Mouse (Mus musculus) MEL (cell line): ENCODE measurements at regions not wholly inside any gene's neighbourhood (a gene's known extent, or its start where the extent isn't known, plus 50 kb on each side); places are given as distances from the start of the nearest gene placed in this dataset.

Experiments
- DNase-seq: peaks from one replicate; pipeline ENCODE4 v3.0.0; 2011; ENCODE audit warnings: low read depth, low spot score
- H3K27ac ChIP-seq: 2 replicates; pipeline ENCODE4 v1.5.1; 2012; ENCODE audit warnings: low read depth, mild to moderate bottlenecking, control low read depth, low read length, moderate library complexity; ENCODE audit not compliant: control insufficient read depth
- H3K27me3 ChIP-seq, 2 experiments: fragments of 150-350 bp in 1 of 2; sonication (generic) in 1 of 2; 2 replicates each; pipeline ENCODE4 v1.6.1; 2012; ENCODE audit warnings: low read length in 2 of 2, mild to moderate bottlenecking in 2 of 2, improper control_type of control experiment in 1 of 2, moderate library complexity in 1 of 2; ENCODE audit not compliant: insufficient read depth in 2 of 2, control insufficient read depth in 1 of 2
- H3K36me3 ChIP-seq, 2 experiments: 2 replicates each; pipeline ENCODE4 v1.6.1; 2012 to 2014; ENCODE audit warnings: low read length in 2 of 2, improper control_type of control experiment in 1 of 2, inconsistent platforms in 1 of 2, mild to moderate bottlenecking in 1 of 2; ENCODE audit not compliant: insufficient read depth in 2 of 2, control insufficient read depth in 1 of 2
- H3K4me1 ChIP-seq, 2 experiments: fragments of 150-350 bp in 1 of 2; sonication (generic) in 1 of 2; 2 replicates each; pipeline ENCODE4 v1.6.1; 2012; ENCODE audit warnings: low read length in 2 of 2, improper control_type of control experiment in 1 of 2, mild to moderate bottlenecking in 1 of 2; ENCODE audit not compliant: insufficient read depth in 2 of 2, control insufficient read depth in 1 of 2
- H3K4me3 ChIP-seq, 2 experiments: fragments of 150-350 bp in 1 of 2; sonication (generic) in 1 of 2; 2 replicates each; pipeline ENCODE4 v1.5.1; 2012; ENCODE audit warnings: low read depth in 2 of 2, low read length in 2 of 2, mild to moderate bottlenecking in 2 of 2, moderate library complexity in 2 of 2, control low read depth in 1 of 2, improper control_type of control experiment in 1 of 2; ENCODE audit not compliant: control insufficient read depth in 1 of 2, insufficient read depth in 1 of 2
- H3K79me2 ChIP-seq: 2 replicates; pipeline ENCODE4 v1.6.1; 2012; ENCODE audit warnings: mild to moderate bottlenecking, low read length, moderate library complexity; ENCODE audit not compliant: control insufficient read depth, poor library complexity, insufficient read depth
- H3K9ac ChIP-seq: 2 replicates; pipeline ENCODE4 v1.6.1; 2012; ENCODE audit warnings: low read depth, mild to moderate bottlenecking, control low read depth, low read length, moderate library complexity; ENCODE audit not compliant: control insufficient read depth, poor library complexity, severe bottlenecking
- H3K9me3 ChIP-seq: fragments of 150-350 bp; sonication (generic); replicated peaks from 2 replicates; pipeline ENCODE4 v1.6.1; 2012; ENCODE audit warnings: mild to moderate bottlenecking, low read length, improper control_type of control experiment, moderate library complexity; ENCODE audit not compliant: insufficient read depth
- CHD2 ChIP-seq: IDR thresholded peaks from 2 replicates; pipeline ENCODE4 v1.6.1; 2011; ENCODE audit warnings: low read length, improper control_type of control experiment
- ELF1 ChIP-seq: IDR thresholded peaks from 2 replicates; pipeline ENCODE4 v1.6.1; 2014; ENCODE audit warnings: low read depth, mild to moderate bottlenecking, inconsistent platforms, low read length, improper control_type of control experiment, moderate library complexity
- ETS1 ChIP-seq: IDR thresholded peaks from 2 replicates; pipeline ENCODE4 v1.6.1; 2012; ENCODE audit warnings: low read depth, mild to moderate bottlenecking, inconsistent platforms, low read length, improper control_type of control experiment, moderate library complexity
- GATA1 ChIP-seq: IDR thresholded peaks from 2 replicates; pipeline ENCODE4 v1.6.1; 2011; ENCODE audit warnings: low read depth, low read length, improper control_type of control experiment
- HCFC1 ChIP-seq: IDR thresholded peaks from 2 replicates; pipeline ENCODE4 v1.6.1; 2012; ENCODE audit warnings: low read depth, mild to moderate bottlenecking, inconsistent platforms, low read length, improper control_type of control experiment, moderate library complexity
- JUND ChIP-seq: IDR thresholded peaks from 2 replicates; pipeline ENCODE4 v1.6.1; 2011; ENCODE audit warnings: low read depth, mild to moderate bottlenecking, improper control_type of control experiment, low read length
- MAFK ChIP-seq: IDR thresholded peaks from 2 replicates; pipeline ENCODE4 v1.6.1; 2011; ENCODE audit warnings: low read depth, mild to moderate bottlenecking, low read length, improper control_type of control experiment, borderline replicate concordance
- MAX ChIP-seq: IDR thresholded peaks from 2 replicates; pipeline ENCODE4 v1.6.1; 2011; ENCODE audit warnings: low read length, improper control_type of control experiment
- MEF2A ChIP-seq: IDR thresholded peaks from 2 replicates; pipeline ENCODE4 v1.6.1; 2014; ENCODE audit warnings: low read depth, mild to moderate bottlenecking, inconsistent platforms, low read length, improper control_type of control experiment; ENCODE audit not compliant: poor library complexity, insufficient replicate concordance, severe bottlenecking; ENCODE audit errors: extremely low read depth
- MXI1 ChIP-seq: IDR thresholded peaks from 2 replicates; pipeline ENCODE4 v1.6.1; 2011; ENCODE audit warnings: mild to moderate bottlenecking, low read depth, low read length, improper control_type of control experiment
- MYB ChIP-seq: IDR thresholded peaks from 2 replicates; pipeline ENCODE4 v1.6.1; 2011; ENCODE audit warnings: mild to moderate bottlenecking, low read depth, low read length, improper control_type of control experiment
- MYC ChIP-seq: IDR thresholded peaks from 2 replicates; pipeline ENCODE4 v1.6.1; 2011; ENCODE audit warnings: low read depth, mild to moderate bottlenecking, low read length, improper control_type of control experiment, moderate library complexity
- NELFE ChIP-seq: IDR thresholded peaks from 2 replicates; pipeline ENCODE4 v1.6.1; 2011; ENCODE audit warnings: low read depth, low read length, improper control_type of control experiment
- POLR2A ChIP-seq, 2 experiments: IDR thresholded peaks; 2 replicates each; pipeline ENCODE4 v1.6.1; 2011 to 2012; ENCODE audit warnings: low read length in 2 of 2, mild to moderate bottlenecking in 2 of 2, control low read depth in 1 of 2, improper control_type of control experiment in 1 of 2, low read depth in 1 of 2, moderate library complexity in 1 of 2; ENCODE audit not compliant: control insufficient read depth in 1 of 2, insufficient read depth in 1 of 2, poor library complexity in 1 of 2
- POLR2AphosphoS2 ChIP-seq: IDR thresholded peaks from 2 replicates; pipeline ENCODE4 v1.6.1; 2011; ENCODE audit warnings: low read length, improper control_type of control experiment
- RCOR1 ChIP-seq: IDR thresholded peaks from 2 replicates; pipeline ENCODE4 v1.6.1; 2012; ENCODE audit warnings: low read depth, mild to moderate bottlenecking, inconsistent platforms, low read length, improper control_type of control experiment
- SIN3A ChIP-seq: IDR thresholded peaks from 2 replicates; pipeline ENCODE4 v1.6.1; 2012; ENCODE audit warnings: low read length, improper control_type of control experiment, inconsistent platforms
- SMC3 ChIP-seq: IDR thresholded peaks from 2 replicates; pipeline ENCODE4 v1.6.1; 2011; ENCODE audit warnings: low read depth, low read length, improper control_type of control experiment
- TAL1 ChIP-seq: IDR thresholded peaks from 2 replicates; pipeline ENCODE4 v1.6.1; 2012; ENCODE audit warnings: mild to moderate bottlenecking, inconsistent platforms, low read length, moderate library complexity, mixed read lengths
- TCF12 ChIP-seq: IDR thresholded peaks from 2 replicates; pipeline ENCODE4 v1.6.1; 2014; ENCODE audit warnings: low read depth, mild to moderate bottlenecking, inconsistent platforms, low read length, improper control_type of control experiment, moderate library complexity
- USF1 ChIP-seq: IDR thresholded peaks from 2 replicates; pipeline ENCODE4 v1.6.1; 2014; ENCODE audit warnings: low read depth, mild to moderate bottlenecking, inconsistent platforms, low read length, improper control_type of control experiment, moderate library complexity
- ZC3H11A ChIP-seq: IDR thresholded peaks from 2 replicates; pipeline ENCODE4 v1.6.1; 2012; ENCODE audit warnings: low read depth, mild to moderate bottlenecking, inconsistent platforms, low read length, improper control_type of control experiment
- ZMIZ1 ChIP-seq: IDR thresholded peaks from 2 replicates; pipeline ENCODE4 v1.6.1; 2012; ENCODE audit warnings: low read depth, mild to moderate bottlenecking, inconsistent platforms, low read length, improper control_type of control experiment, moderate library complexity
- ZNF384 ChIP-seq: IDR thresholded peaks from 2 replicates; pipeline ENCODE4 v1.6.1; 2012; ENCODE audit warnings: low read depth, mild to moderate bottlenecking, inconsistent platforms, low read length, improper control_type of control experiment

DNA sequence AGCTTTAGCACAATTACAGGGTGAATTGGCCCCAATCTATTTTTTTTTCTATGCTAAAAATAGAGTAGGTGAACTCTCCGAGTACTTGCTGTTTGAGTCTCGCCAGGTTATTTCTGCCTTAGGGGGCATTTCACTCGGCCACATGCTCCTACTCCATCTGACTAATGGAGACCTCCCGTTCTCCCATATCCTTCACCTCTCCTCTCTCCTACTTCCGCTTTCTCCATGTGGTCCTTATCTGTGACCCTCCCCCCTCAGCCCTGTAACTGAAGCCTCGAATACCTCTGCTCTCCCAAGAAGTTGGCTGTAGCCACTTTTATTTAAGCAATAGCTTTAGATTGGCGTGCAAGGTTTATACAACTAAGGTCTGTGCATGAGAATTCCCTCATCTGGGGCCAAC, 111.1 kb upstream of the Gm3448 start:
- DNase-seq = peak; percentile 34
- Histone ChIP-seq H3K36me3 (peaks cover 0 to 4% of the 10 kb centered on the region in 2 experiments; a peak in 2 of 4 replicates), H3K9me3 (no peaks in the 10 kb centered on the region), H3K4me3 (no peak overlapping the region), H3K79me2 (no peaks in the 10 kb centered on the region), H3K27ac (no peak overlapping the region), H3K9ac (no peak overlapping the region), H3K27me3 (no peaks in the 10 kb centered on the region)
- TF ChIP-seq ELF1 (no peak), USF1 (0 out of 2 replicates have a peak, but pooled peaks have one; percentile 22), MYC (peak; percentile 88), GATA1 (0 out of 2 replicates have a peak, but pooled peaks have one; percentile 30), RCOR1 (no peak), MAX (peak; percentile 52; the same call in 1 of the 2 replicates)
- TF ChIP-seq, all 39 proteins: peak for 4
- peaks cover 0 to 9% of the 10 kb centered on the region in 2 experiments; a peak in 2 of 4 replicates for H3K4me1 ChIP-seq

- no peak for DNase-seq
- peaks cover 0 to 9% of the 10 kb centered on the region in 2 experiments; a peak in 2 of 4 replicates for H3K4me1 ChIP-seq
- no peaks in the 10 kb centered on the region for H3K9me3 ChIP-seq
- H3K27ac ChIP-seq = no peak overlapping the region
- TF ChIP-seq ZC3H11A (no peak), TCF12 (no peak), MYB (no peak)
- H3K27me3 ChIP-seq = no peaks in the 10 kb centered on the region
- peaks cover 0 to 4% of the 10 kb centered on the region in 2 experiments; a peak in 2 of 4 replicates for H3K36me3 ChIP-seq
- H3K79me2 ChIP-seq = no peaks in the 10 kb centered on the region
- H3K9ac ChIP-seq = no peak overlapping the region
- no peak overlapping the region for H3K4me3 ChIP-seq
These were observed 110.4 kb upstream of the Gm3448 start for GRCm38 (mm10) chr17:15151695-15152094.

DNA sequence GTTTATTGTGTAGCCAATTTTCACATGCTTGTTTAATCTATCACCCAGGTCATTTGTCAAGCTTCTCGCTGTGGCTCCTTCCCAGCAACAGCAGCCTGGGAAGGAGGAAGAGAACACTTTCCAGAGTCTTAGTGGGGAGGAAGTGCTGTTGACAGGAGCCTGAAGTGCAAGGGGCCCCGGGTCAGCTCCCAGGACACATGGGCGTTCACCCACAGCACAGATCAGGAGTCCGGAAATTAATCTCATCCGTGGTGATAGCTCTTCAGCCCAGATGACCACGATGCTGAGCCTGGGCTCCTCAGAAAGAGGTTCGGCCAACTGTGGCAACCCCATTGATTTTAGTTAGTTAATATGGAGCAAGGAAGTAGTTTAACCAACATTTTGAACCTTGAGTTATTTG, 105.3 kb upstream of the Gm3448 start:
- TF ChIP-seq SMC3 = no peak
- no peak for TF ChIP-seq MAX
- TF ChIP-seq JUND = no peak
- no peak for TF ChIP-seq ZC3H11A
- no peak for TF ChIP-seq MEF2A
- TF ChIP-seq SIN3A = no peak
- no peak for TF ChIP-seq TAL1
- TF ChIP-seq POLR2AphosphoS2 = no peak
- no peak for TF ChIP-seq CHD2
- no peak for TF ChIP-seq MXI1
- no peak for TF ChIP-seq POLR2A (IDR thresholded peaks at IDR 0.05; ENCODE audit: control insufficient read depth in 1 of 2, insufficient read depth in 1 of 2, low read depth in 1 of 2, low read length in 2 of 2, poor library complexity in 1 of 2)
- no peak for TF ChIP-seq MAFK
- no peak for TF ChIP-seq MYC
- no peak for TF ChIP-seq MYB
- no peak for TF ChIP-seq HCFC1
- TF ChIP-seq ZNF384 = no peak
- TF ChIP-seq NELFE = no peak
- TF ChIP-seq ZMIZ1 = no peak
- TF ChIP-seq ETS1 = no peak
- Histone ChIP-seq H3K27ac (no peak overlapping the region), H3K9me3 (no peaks in the 10 kb centered on the region), H3K27me3 (no peaks in the 10 kb centered on the region), H3K9ac (no peak overlapping the region), H3K4me3 (no peak overlapping the region), H3K79me2 (no peaks in the 10 kb centered on the region), H3K36me3 (no peaks in the 10 kb centered on the region), H3K4me1 (no peaks in the 10 kb centered on the region)
- no peak for DNase-seq
